5 mouse cellular contexts compared by ENCODE assay signal in the genomic region with DNA sequence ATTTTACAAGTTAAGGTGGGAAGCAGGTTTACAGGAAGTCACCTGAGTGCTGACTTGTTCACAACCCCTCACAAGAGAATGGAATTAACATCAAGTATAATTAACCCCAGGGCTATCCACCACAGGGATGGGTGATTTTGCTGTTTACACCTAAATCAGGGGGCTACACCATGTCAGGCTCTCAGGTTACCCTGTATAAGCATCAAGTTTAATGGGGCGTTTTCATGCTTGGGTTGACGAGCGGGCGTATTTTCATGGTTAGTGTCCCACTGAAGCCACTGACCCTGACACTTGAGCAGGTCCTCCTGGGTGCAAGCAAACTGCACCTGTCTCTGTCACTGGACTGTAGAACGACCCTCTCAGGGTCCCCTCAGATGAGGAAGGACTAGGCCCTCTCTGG.
DNase-seq lines count a peak whose midpoint lies in the region; ATAC-seq and TF ChIP-seq lines count a peak whose summit lies in the region.
"Not testable (repeated sequence)": the region's sequence is repeated elsewhere in the genome, so short reads cannot be mapped to it uniquely, and the experiment has no call there.

No protein-coding gene starts in this region.

- TF ChIP-seq CTCF in kidney, postnatal 0 days (IDR thresholded peaks at IDR 0.05; ENCODE audit: low read depth), result not testable (repeated sequence)

- DNase-seq in heart, adult 11 months, result peak; percentile 13
- DNase-seq in kidney, postnatal 0 days (ENCODE audit: low spot score), result peak; percentile 78

- not testable (repeated sequence) for H3K4me2 ChIP-seq in kidney, embryonic 14.5 days (replicated peaks; ENCODE audit: low read depth, low read length); kidney, embryonic 15.5 days; kidney, embryonic 16.5 days (replicated peaks; ENCODE audit: low read depth, low read length); kidney, postnatal 0 days (ENCODE audit: low read length)

- H3K36me3 ChIP-seq in kidney, embryonic 14.5 days (ENCODE audit: control insufficient read depth, insufficient read depth, low read length); kidney, embryonic 15.5 days; kidney, embryonic 16.5 days (ENCODE audit: insufficient read depth, low read length); kidney, postnatal 0 days (ENCODE audit: insufficient read depth, low read length): not testable (repeated sequence)

- not testable (repeated sequence) for H3K4me1 ChIP-seq in kidney, embryonic 14.5 days (ENCODE audit: control insufficient read depth, insufficient read depth, low read length); kidney, embryonic 16.5 days (ENCODE audit: insufficient read depth, low read length); kidney, postnatal 0 days (replicated peaks; ENCODE audit: insufficient read depth, low read length)
- peaks cover 12% of the 10 kb centered on the region; the same call in 1 of the 2 replicates for H3K4me1 ChIP-seq in kidney, embryonic 15.5 days

- H3K27ac ChIP-seq in kidney, embryonic 14.5 days (ENCODE audit: low read depth, low read length); kidney, embryonic 15.5 days; kidney, embryonic 16.5 days (ENCODE audit: low read length); kidney, postnatal 0 days: not testable (repeated sequence)

- ATAC-seq in kidney, embryonic 14.5 days (ENCODE audit: low FRiP score, low TSS enrichment), result peak; percentile 91
- ATAC-seq in kidney, embryonic 15.5 days (replicated peaks; ENCODE audit: low FRiP score), result peak; percentile 91
- ATAC-seq in kidney, embryonic 16.5 days (ENCODE audit: low FRiP score, low TSS enrichment), result peak; percentile 87
- peak; percentile 79 for ATAC-seq in kidney, postnatal 0 days (replicated peaks; ENCODE audit: low FRiP score, low read depth)

- H3K4me3 ChIP-seq in kidney, embryonic 14.5 days (ENCODE audit: low read length); kidney, embryonic 15.5 days (replicated peaks); kidney, embryonic 16.5 days (ENCODE audit: low read length); kidney, postnatal 0 days (replicated peaks; ENCODE audit: low read depth, low read length): not testable (repeated sequence)

- not testable (repeated sequence) for H3K27me3 ChIP-seq in kidney, embryonic 14.5 days (ENCODE audit: control insufficient read depth, insufficient read depth, low read length); kidney, embryonic 15.5 days; kidney, embryonic 16.5 days (ENCODE audit: insufficient read depth, low read length); kidney, postnatal 0 days (ENCODE audit: insufficient read depth, low read length)

- not testable (repeated sequence) for H3K9ac ChIP-seq in kidney, embryonic 14.5 days (ENCODE audit: low read depth, low read length); kidney, embryonic 15.5 days; kidney, embryonic 16.5 days (replicated peaks; ENCODE audit: low read length); kidney, postnatal 0 days (ENCODE audit: low read depth, low read length)

- 21% methylated on average over 5 of the region's 5 CpGs for WGBS in kidney, embryonic 14.5 days
- 30% methylated on average over 5 of the region's 5 CpGs for WGBS in kidney, embryonic 15.5 days
- WGBS in kidney, embryonic 16.5 days, result 37% methylated on average over 5 of the region's 5 CpGs
- WGBS in kidney, postnatal 0 days, result 31% methylated on average over 5 of the region's 5 CpGs

- not testable (repeated sequence) for H3K9me3 ChIP-seq in kidney, embryonic 14.5 days (ENCODE audit: control insufficient read depth, low read length); kidney, embryonic 15.5 days (replicated peaks); kidney, embryonic 16.5 days (ENCODE audit: low read length); kidney, postnatal 0 days (replicated peaks; ENCODE audit: low read length)
